Mouse (Mus musculus): ENCODE results near the gene Ppp1r8. TPM values are rescaled to one million over a fixed set of nuclear protein-coding genes. Genes with fewer than 3 reads are reported as not detected.
"Not testable (repeated sequence)": the region's sequence is repeated elsewhere in the genome, so short reads cannot be mapped to it uniquely, and the experiment has no call there.

Ppp1r8 gene
- polyA plus RNA-seq, 2 experiments: 66.2 to 91.6 TPM

- Histone ChIP-seq H3K27ac (replicated peaks; ENCODE audit: low read depth, low read length) (no peak overlapping the region), H3K4me3 (replicated peaks; ENCODE audit: low read length) (no peak overlapping the region), H3K4me2 (replicated peaks; ENCODE audit: low read depth, low read length, severe bottlenecking) (no peak overlapping the region), H3K9me3 (ENCODE audit: control insufficient read depth, low read length) (no peaks in the 10 kb centered on the region), H3K36me3 (ENCODE audit: control insufficient read depth, insufficient read depth, low read length) (no peaks in the 10 kb centered on the region), H3K27me3 (ENCODE audit: control insufficient read depth, insufficient read depth, low read length) (peaks cover 12% of the 10 kb centered on the region), H3K4me1 (ENCODE audit: control insufficient read depth, insufficient read depth, low read length) (no peaks in the 10 kb centered on the region), H3K9ac (ENCODE audit: low read depth, low read length, severe bottlenecking) (no peak overlapping the region)
- WGBS: 76% methylated on average over 9 of the region's 9 CpGs
- no peak for ATAC-seq (ENCODE audit: low FRiP score, low read depth)
- no peak for DNase-seq (ENCODE audit: low spot score)
- TF ChIP-seq POLR2A (IDR thresholded peaks at IDR 0.05; ENCODE audit: borderline replicate concordance, extremely low read depth, insufficient read depth, insufficient read length): no peak
These were observed 48.9 kb downstream of the Ppp1r8 start for GRCm38 (mm10) chr4:132794028-132794427.

- ATAC-seq (ENCODE audit: low FRiP score, low read depth); H3K27ac ChIP-seq (replicated peaks; ENCODE audit: low read depth, low read length): not testable (repeated sequence)
These were observed 49.5 kb downstream of the Ppp1r8 start for GRCm38 (mm10) chr4:132793322-132794004.

DNA sequence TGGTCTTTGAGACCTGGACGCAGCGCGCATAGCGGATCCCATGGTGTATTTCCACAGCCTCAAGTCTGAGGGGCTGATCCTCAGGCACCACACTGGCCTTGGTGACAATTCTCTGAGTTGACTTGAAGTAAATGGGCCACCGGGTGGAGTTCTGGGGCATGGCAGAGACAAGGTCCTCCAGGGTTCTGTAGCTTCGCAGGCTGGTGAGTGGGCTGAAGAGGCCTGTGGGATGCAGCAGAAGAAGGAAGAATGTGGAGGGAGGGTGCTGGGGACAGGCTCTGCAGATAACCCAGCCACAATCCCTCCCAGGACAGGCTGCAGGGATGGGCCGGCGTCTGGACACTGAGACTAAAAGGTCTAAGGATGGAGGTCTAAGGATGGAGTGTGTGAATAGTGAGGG lies 53.2 kb downstream of the Ppp1r8 start:
- H3K27ac ChIP-seq (replicated peaks; ENCODE audit: low read depth, low read length): no peak overlapping the region
- ATAC-seq (ENCODE audit: low FRiP score, low read depth): no peak
- H3K36me3 ChIP-seq (ENCODE audit: control insufficient read depth, insufficient read depth, low read length): no peaks in the 10 kb centered on the region

More at GRCm38 (mm10) chr4:132793322-132794004, 49.5 kb downstream of the Ppp1r8 start:
- not testable (repeated sequence) for DNase-seq (ENCODE audit: low spot score); H3K4me1 ChIP-seq (ENCODE audit: control insufficient read depth, insufficient read depth, low read length); H3K9ac ChIP-seq (ENCODE audit: low read depth, low read length, severe bottlenecking); H3K4me3 ChIP-seq (replicated peaks; ENCODE audit: low read length); H3K36me3 ChIP-seq (ENCODE audit: control insufficient read depth, insufficient read depth, low read length); H3K9me3 ChIP-seq (ENCODE audit: control insufficient read depth, low read length); H3K4me2 ChIP-seq (replicated peaks; ENCODE audit: low read depth, low read length, severe bottlenecking)
- 82% methylated on average over 8 of the region's 9 CpGs for WGBS
- H3K27me3 ChIP-seq (ENCODE audit: control insufficient read depth, insufficient read depth, low read length): peaks cover 12% of the 10 kb centered on the region

GRCm38 (mm10) chr4:132785228-132785627 lies 57.7 kb downstream of the Ppp1r8 start:
- no peaks in the 10 kb centered on the region for H3K36me3 ChIP-seq (ENCODE audit: control insufficient read depth, insufficient read depth, low read length)
- no peak overlapping the region for H3K4me2 ChIP-seq (replicated peaks; ENCODE audit: low read depth, low read length, severe bottlenecking)
- no peak overlapping the region for H3K27ac ChIP-seq (replicated peaks; ENCODE audit: low read depth, low read length)
- no peak overlapping the region for H3K4me3 ChIP-seq (replicated peaks; ENCODE audit: low read length)
- ATAC-seq (ENCODE audit: low FRiP score, low read depth): no peak
- no peak for TF ChIP-seq POLR2A (IDR thresholded peaks at IDR 0.05; ENCODE audit: borderline replicate concordance, extremely low read depth, insufficient read depth, insufficient read length)
- WGBS: 87% methylated on average over 13 of the region's 13 CpGs
- no peaks in the 10 kb centered on the region for H3K4me1 ChIP-seq (ENCODE audit: control insufficient read depth, insufficient read depth, low read length)
- no peak overlapping the region for H3K9ac ChIP-seq (ENCODE audit: low read depth, low read length, severe bottlenecking)
- no peaks in the 10 kb centered on the region for H3K27me3 ChIP-seq (ENCODE audit: control insufficient read depth, insufficient read depth, low read length)
- no peaks in the 10 kb centered on the region for H3K9me3 ChIP-seq (ENCODE audit: control insufficient read depth, low read length)
- DNase-seq (ENCODE audit: low spot score): no peak

More for the DNA sequence above, 53.2 kb downstream of the Ppp1r8 start:
- TF ChIP-seq POLR2A (IDR thresholded peaks at IDR 0.05; ENCODE audit: borderline replicate concordance, extremely low read depth, insufficient read depth, insufficient read length): no peak
- Histone ChIP-seq H3K4me2 (replicated peaks; ENCODE audit: low read depth, low read length, severe bottlenecking) (no peak overlapping the region), H3K4me3 (replicated peaks; ENCODE audit: low read length) (no peak overlapping the region), H3K9me3 (ENCODE audit: control insufficient read depth, low read length) (no peaks in the 10 kb centered on the region), H3K9ac (ENCODE audit: low read depth, low read length, severe bottlenecking) (no peak overlapping the region), H3K4me1 (ENCODE audit: control insufficient read depth, insufficient read depth, low read length) (no peaks in the 10 kb centered on the region), H3K27me3 (ENCODE audit: control insufficient read depth, insufficient read depth, low read length) (no peaks in the 10 kb centered on the region)
- WGBS: 85% methylated on average over 8 of the region's 8 CpGs
- DNase-seq (ENCODE audit: low spot score): no peak

GRCm38 (mm10) chr4:132783732-132784131 lies 59.2 kb downstream of the Ppp1r8 start:
- Histone ChIP-seq H3K4me2 (replicated peaks; ENCODE audit: low read depth, low read length, severe bottlenecking) (no peak overlapping the region), H3K9ac (ENCODE audit: low read depth, low read length, severe bottlenecking) (no peak overlapping the region), H3K27ac (replicated peaks; ENCODE audit: low read depth, low read length) (no peak overlapping the region), H3K36me3 (ENCODE audit: control insufficient read depth, insufficient read depth, low read length) (peaks cover 11% of the 10 kb centered on the region), H3K9me3 (ENCODE audit: control insufficient read depth, low read length) (no peaks in the 10 kb centered on the region), H3K27me3 (ENCODE audit: control insufficient read depth, insufficient read depth, low read length) (no peaks in the 10 kb centered on the region), H3K4me1 (ENCODE audit: control insufficient read depth, insufficient read depth, low read length) (no peaks in the 10 kb centered on the region), H3K4me3 (replicated peaks; ENCODE audit: low read length) (no peak overlapping the region)
- TF ChIP-seq POLR2A (IDR thresholded peaks at IDR 0.05; ENCODE audit: borderline replicate concordance, extremely low read depth, insufficient read depth, insufficient read length): no peak
- DNase-seq (ENCODE audit: low spot score): no peak
- no peak for ATAC-seq (ENCODE audit: low FRiP score, low read depth)
- 89% methylated on average over 2 of the region's 2 CpGs for WGBS

Measured in limb, embryonic 14.5 days (tissue).